Mouse (Mus musculus): ENCODE measurements at regions not wholly inside any gene's neighbourhood (a gene's known extent, or its start where the extent isn't known, plus 50 kb on each side); places are given as distances from the start of the nearest gene placed in this dataset.

DNA sequence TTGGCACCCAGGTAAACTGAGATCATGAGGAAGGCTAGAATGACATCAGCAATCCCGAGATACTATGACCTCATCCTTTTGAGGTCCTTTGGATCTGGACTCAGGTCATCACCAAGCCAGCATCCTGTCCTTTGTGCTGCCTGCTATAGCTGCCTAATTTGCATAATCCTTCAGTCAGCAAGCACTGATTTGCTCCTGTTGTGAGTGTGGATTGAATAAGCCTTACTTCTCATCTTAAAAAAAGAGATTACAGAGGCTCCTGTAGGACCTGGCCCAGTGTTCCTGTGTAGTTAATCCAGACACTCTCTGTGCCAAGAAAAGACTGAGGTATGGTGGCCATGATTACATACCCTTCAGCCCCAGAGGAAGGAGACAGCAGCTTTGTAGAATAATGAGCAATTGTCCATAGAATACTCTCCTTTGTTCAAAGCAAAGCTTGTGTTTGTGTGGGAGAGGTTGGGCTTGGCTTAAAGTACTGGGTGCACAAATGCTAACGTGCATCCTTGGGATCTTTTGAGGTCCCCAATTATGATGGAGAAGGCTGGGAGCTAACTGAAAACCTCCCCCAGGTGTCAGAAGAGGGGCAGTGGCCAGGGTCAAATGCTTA, 50.4 kb upstream of the Sorl1 start:
- TF ChIP-seq POLR2A (IDR thresholded peaks at IDR 0.05; ENCODE audit: low read depth, low read length) (no peak), CTCF (conservative IDR thresholded peaks at IDR 0.05; ENCODE audit: insufficient read depth, insufficient read length, low read depth, low read length) (no peak)
